Mouse (Mus musculus) CH12.LX (cell line): ENCODE measurements around the gene Gapdh.

Experiments
- CHD2 ChIP-seq: IDR thresholded peaks from 2 replicates; pipeline ENCODE4 v1.6.1; 2011; ENCODE audit warnings: low read length, improper control_type of control experiment
- CTCF ChIP-seq, 2 experiments: IDR thresholded peaks in 1 of 2; conservative IDR thresholded peaks in 1 of 2; 2 replicates each; pipeline ENCODE4 v1.5.1; 2011 to 2012; ENCODE audit warnings: low read depth in 2 of 2, low read length in 2 of 2, improper control_type of control experiment in 1 of 2, inconsistent platforms in 1 of 2, mild to moderate bottlenecking in 1 of 2, moderate library complexity in 1 of 2
- GABPA ChIP-seq: IDR thresholded peaks from 2 replicates; pipeline ENCODE4 v1.6.1; 2012; ENCODE audit warnings: low read depth, low read length, improper control_type of control experiment, inconsistent platforms; ENCODE audit not compliant: insufficient replicate concordance
- HCFC1 ChIP-seq: IDR thresholded peaks from 2 replicates; pipeline ENCODE4 v1.6.1; 2012; ENCODE audit warnings: low read depth, mild to moderate bottlenecking, inconsistent platforms, low read length, improper control_type of control experiment
- MAX ChIP-seq: IDR thresholded peaks from 2 replicates; pipeline ENCODE4 v1.6.1; 2011; ENCODE audit warnings: low read length, improper control_type of control experiment
- POLR2A ChIP-seq: IDR thresholded peaks from 2 replicates; pipeline ENCODE4 v1.6.1; 2011; ENCODE audit warnings: low read depth, mild to moderate bottlenecking, improper control_type of control experiment, low read length
- POLR2AphosphoS2 ChIP-seq: IDR thresholded peaks from 2 replicates; pipeline ENCODE4 v1.6.1; 2011; ENCODE audit warnings: low read depth, low read length, improper control_type of control experiment
- TBP ChIP-seq: conservative IDR thresholded peaks from 2 replicates; pipeline ENCODE4 v1.6.1; 2011; ENCODE audit warnings: low read depth, low read length, improper control_type of control experiment
- UBTF ChIP-seq: IDR thresholded peaks from 2 replicates; pipeline ENCODE4 v1.6.1; 2012; ENCODE audit warnings: low read depth, mild to moderate bottlenecking, inconsistent platforms, low read length, improper control_type of control experiment, moderate library complexity
- ZC3H11A ChIP-seq: IDR thresholded peaks from 2 replicates; pipeline ENCODE4 v1.6.1; 2012; ENCODE audit warnings: low read depth, mild to moderate bottlenecking, inconsistent platforms, low read length, improper control_type of control experiment

DNA sequence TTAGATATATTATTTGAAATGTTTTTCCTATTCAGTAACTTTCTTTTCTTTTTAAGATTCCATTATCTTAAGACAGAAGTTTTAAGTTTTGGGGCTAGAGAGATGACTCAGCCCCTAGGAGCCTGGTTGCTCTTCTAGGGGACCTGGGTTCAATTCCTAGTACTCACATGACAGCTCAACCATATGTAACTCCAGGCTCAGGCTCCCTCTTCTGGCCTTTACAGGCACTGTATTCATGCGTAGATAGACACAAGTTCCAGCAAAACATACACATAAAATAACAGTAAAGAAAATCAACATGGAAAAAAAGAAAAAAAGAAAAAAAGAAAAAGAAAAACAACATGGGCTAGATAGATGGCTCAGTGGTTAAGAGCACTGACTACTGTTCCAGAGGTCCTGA lies 44.2 kb upstream of the Gapdh start:
- TF ChIP-seq CTCF (conservative IDR thresholded peaks at IDR 0.05 in 1 of 2, IDR thresholded peaks at IDR 0.05 in 1 of 2; ENCODE audit: low read depth in 2 of 2, low read length in 2 of 2) (peak in 1 of 2 experiments; percentile 35; a peak in 1 of 4 replicates), POLR2AphosphoS2 (no peak), POLR2A (no peak), CHD2 (no peak), ZC3H11A (no peak), UBTF (no peak), MAX (no peak), GABPA (no peak), HCFC1 (no peak), TBP (no peak)
